Mouse (Mus musculus): ENCODE measurements around the gene Kif7. TPM values are rescaled to one million over a fixed set of nuclear protein-coding genes. Genes with fewer than 3 reads are reported as not detected.
A peak's percentile ranks its signal among the peaks of the same experiment; 100 is the strongest.

Kif7 gene
- polyA plus RNA-seq, 1 experiment from 2014 or later: 2.4 TPM

- H3K27ac ChIP-seq (replicated peaks): no peak overlapping the region
- peak overlapping the region; percentile 94 for H3K4me2 ChIP-seq
- 23% methylated on average over 11 of the region's 11 CpGs for WGBS
- no peaks in the 10 kb centered on the region for H3K27me3 ChIP-seq (replicated peaks)
- peaks cover 11% of the 10 kb centered on the region for H3K4me1 ChIP-seq
- no peak for ATAC-seq (ENCODE audit: extremely low read depth, insufficient number of reproducible peaks, low FRiP score, low TSS enrichment)
- no peaks in the 10 kb centered on the region for H3K9me3 ChIP-seq
- peak overlapping the region; percentile 88 for H3K9ac ChIP-seq
- H3K4me3 ChIP-seq: peak overlapping the region; percentile 83
- H3K36me3 ChIP-seq: peaks cover 4% of the 10 kb centered on the region
Observed at GRCm38 (mm10) chr7:79742277-79742658, 26.7 kb upstream of the Kif7 start.

GRCm38 (mm10) chr7:79740279-79740678, 24.8 kb upstream of the Kif7 start:
- no peak overlapping the region for H3K4me2 ChIP-seq
- H3K27me3 ChIP-seq (replicated peaks): no peaks in the 10 kb centered on the region
- no peaks in the 10 kb centered on the region for H3K9me3 ChIP-seq
- H3K9ac ChIP-seq: no peak overlapping the region
- H3K27ac ChIP-seq (replicated peaks): no peak overlapping the region
- 73% methylated on average over 4 of the region's 4 CpGs for WGBS
- H3K36me3 ChIP-seq: peaks cover 13% of the 10 kb centered on the region
- H3K4me3 ChIP-seq: no peak overlapping the region
- peaks cover 11% of the 10 kb centered on the region for H3K4me1 ChIP-seq
- no peak for ATAC-seq (ENCODE audit: extremely low read depth, insufficient number of reproducible peaks, low FRiP score, low TSS enrichment)

GRCm38 (mm10) chr7:79738913-79739312, 23.4 kb upstream of the Kif7 start:
- H3K4me1 ChIP-seq: peaks cover 11% of the 10 kb centered on the region
- ATAC-seq (ENCODE audit: extremely low read depth, insufficient number of reproducible peaks, low FRiP score, low TSS enrichment): no peak
- H3K9me3 ChIP-seq: no peaks in the 10 kb centered on the region
- 90% methylated on average over 2 of the region's 2 CpGs for WGBS
- H3K36me3 ChIP-seq: peaks cover 13% of the 10 kb centered on the region
- H3K27ac ChIP-seq (replicated peaks): no peak overlapping the region
- no peak overlapping the region for H3K4me2 ChIP-seq
- H3K4me3 ChIP-seq: no peak overlapping the region
- no peaks in the 10 kb centered on the region for H3K27me3 ChIP-seq (replicated peaks)
- no peak overlapping the region for H3K9ac ChIP-seq

GRCm38 (mm10) chr7:79736511-79736910, 21.0 kb upstream of the Kif7 start:
- WGBS: 77% methylated on average over 14 of the region's 14 CpGs
- H3K4me2 ChIP-seq: no peak overlapping the region
- H3K27ac ChIP-seq (replicated peaks): no peak overlapping the region
- no peaks in the 10 kb centered on the region for H3K4me1 ChIP-seq
- no peaks in the 10 kb centered on the region for H3K9me3 ChIP-seq
- no peak for ATAC-seq (ENCODE audit: extremely low read depth, insufficient number of reproducible peaks, low FRiP score, low TSS enrichment)
- H3K4me3 ChIP-seq: no peak overlapping the region
- no peak overlapping the region for H3K9ac ChIP-seq
- peaks cover 12% of the 10 kb centered on the region for H3K27me3 ChIP-seq (replicated peaks)
- H3K36me3 ChIP-seq: peaks cover 13% of the 10 kb centered on the region

- Histone ChIP-seq H3K36me3 (peaks cover 13% of the 10 kb centered on the region), H3K9ac (no peak overlapping the region), H3K4me3 (no peak overlapping the region), H3K27me3 (replicated peaks) (peaks cover 26% of the 10 kb centered on the region), H3K4me2 (no peak overlapping the region), H3K27ac (replicated peaks) (no peak overlapping the region), H3K9me3 (no peaks in the 10 kb centered on the region), H3K4me1 (no peaks in the 10 kb centered on the region)
- no peak for ATAC-seq (ENCODE audit: extremely low read depth, insufficient number of reproducible peaks, low FRiP score, low TSS enrichment)
- 75% methylated on average over 8 of the region's 8 CpGs for WGBS
Observed at GRCm38 (mm10) chr7:79734563-79734962, 19.0 kb upstream of the Kif7 start.

GRCm38 (mm10) chr7:79732622-79733021, 17.1 kb upstream of the Kif7 start, which contains the start of gene Plin1:
Gene Plin1 (minus strand): TSS chr7:79732903.
- Histone ChIP-seq H3K27me3 (replicated peaks) (peaks cover 33% of the 10 kb centered on the region), H3K4me3 (no peak within 1 kb of the TSS), H3K4me1 (no peaks in the 10 kb centered on the region), H3K36me3 (peaks cover 13% of the 10 kb centered on the region), H3K9ac (no peak within 1 kb of the TSS), H3K4me2 (no peak within 1 kb of the TSS), H3K9me3 (no peaks in the 10 kb centered on the region), H3K27ac (replicated peaks) (no peak within 1 kb of the TSS)
- ATAC-seq (ENCODE audit: extremely low read depth, insufficient number of reproducible peaks, low FRiP score, low TSS enrichment): no peak
- 52% methylated on average over 4 of the region's 4 CpGs for WGBS

GRCm38 (mm10) chr7:79731438-79731837, 15.9 kb upstream of the Kif7 start:
- H3K4me3 ChIP-seq: no peak overlapping the region
- no peaks in the 10 kb centered on the region for H3K9me3 ChIP-seq
- peaks cover 33% of the 10 kb centered on the region for H3K27me3 ChIP-seq (replicated peaks)
- no peak overlapping the region for H3K27ac ChIP-seq (replicated peaks)
- no peak overlapping the region for H3K9ac ChIP-seq
- no peaks in the 10 kb centered on the region for H3K4me1 ChIP-seq
- peaks cover 1% of the 10 kb centered on the region; the same call in 1 of the 2 replicates for H3K36me3 ChIP-seq
- no peak overlapping the region for H3K4me2 ChIP-seq
- 74% methylated on average over 13 of the region's 13 CpGs for WGBS
- no peak for ATAC-seq (ENCODE audit: extremely low read depth, insufficient number of reproducible peaks, low FRiP score, low TSS enrichment)

GRCm38 (mm10) chr7:79729743-79730370, 14.3 kb upstream of the Kif7 start:
- Histone ChIP-seq H3K4me3 (no peak overlapping the region), H3K4me1 (no peaks in the 10 kb centered on the region), H3K9ac (no peak overlapping the region), H3K27ac (replicated peaks) (no peak overlapping the region), H3K9me3 (no peaks in the 10 kb centered on the region), H3K4me2 (no peak overlapping the region), H3K27me3 (replicated peaks) (peaks cover 40% of the 10 kb centered on the region), H3K36me3 (no peaks in the 10 kb centered on the region)
- 58% methylated on average over 11 of the region's 11 CpGs for WGBS
- ATAC-seq (ENCODE audit: extremely low read depth, insufficient number of reproducible peaks, low FRiP score, low TSS enrichment): no peak

- ATAC-seq (ENCODE audit: extremely low read depth, insufficient number of reproducible peaks, low FRiP score, low TSS enrichment): no peak
Observed at GRCm38 (mm10) chr7:79729169-79729568, 13.6 kb upstream of the Kif7 start.

GRCm38 (mm10) chr7:79728219-79728618, 12.7 kb upstream of the Kif7 start:
- no peak overlapping the region for H3K4me2 ChIP-seq
- no peaks in the 10 kb centered on the region for H3K36me3 ChIP-seq
- H3K9me3 ChIP-seq: no peaks in the 10 kb centered on the region
- H3K4me1 ChIP-seq: no peaks in the 10 kb centered on the region
- H3K27ac ChIP-seq (replicated peaks): no peak overlapping the region
- H3K9ac ChIP-seq: no peak overlapping the region
- ATAC-seq (ENCODE audit: extremely low read depth, insufficient number of reproducible peaks, low FRiP score, low TSS enrichment): no peak
- 28% methylated on average over 6 of the region's 6 CpGs for WGBS
- H3K4me3 ChIP-seq: no peak overlapping the region
- H3K27me3 ChIP-seq (replicated peaks): peaks cover 50% of the 10 kb centered on the region

More at GRCm38 (mm10) chr7:79729169-79729568, 13.6 kb upstream of the Kif7 start:
- no peak overlapping the region for H3K4me3 ChIP-seq
- H3K9me3 ChIP-seq: no peaks in the 10 kb centered on the region
- no peak overlapping the region for H3K27ac ChIP-seq (replicated peaks)
- WGBS: 7% methylated on average over 8 of the region's 8 CpGs
- no peaks in the 10 kb centered on the region for H3K36me3 ChIP-seq
- no peak overlapping the region for H3K9ac ChIP-seq
- H3K4me2 ChIP-seq: no peak overlapping the region
- no peaks in the 10 kb centered on the region for H3K4me1 ChIP-seq
- H3K27me3 ChIP-seq (replicated peaks): peaks cover 43% of the 10 kb centered on the region

- Histone ChIP-seq H3K4me2 (no peak overlapping the region), H3K27ac (replicated peaks) (no peak overlapping the region), H3K36me3 (no peaks in the 10 kb centered on the region), H3K4me3 (no peak overlapping the region), H3K4me1 (peaks cover 2% of the 10 kb centered on the region; the same call in 1 of the 2 replicates), H3K27me3 (replicated peaks) (peaks cover 55% of the 10 kb centered on the region), H3K9ac (no peak overlapping the region), H3K9me3 (no peaks in the 10 kb centered on the region)
- 0 out of 2 replicates have a peak, but pooled peaks have one; percentile 16 for ATAC-seq (ENCODE audit: extremely low read depth, insufficient number of reproducible peaks, low FRiP score, low TSS enrichment)
- 15% methylated on average over 2 of the region's 2 CpGs for WGBS
Observed at GRCm38 (mm10) chr7:79727091-79727490, 11.6 kb upstream of the Kif7 start.

- peak overlapping the region; percentile 88 for H3K4me2 ChIP-seq
- no peaks in the 10 kb centered on the region for H3K36me3 ChIP-seq
- peak overlapping the region; percentile 68 for H3K4me3 ChIP-seq
- WGBS: under 1% methylated on average over 48 of the region's 48 CpGs
- H3K27me3 ChIP-seq (replicated peaks): peaks cover 49% of the 10 kb centered on the region
- peaks cover 12% of the 10 kb centered on the region for H3K4me1 ChIP-seq
- peak overlapping the region; percentile 82 for H3K9ac ChIP-seq
- H3K9me3 ChIP-seq: no peaks in the 10 kb centered on the region
- peak overlapping the region; percentile 37; the same call in 1 of the 2 replicates for H3K27ac ChIP-seq (replicated peaks)
- ATAC-seq (ENCODE audit: extremely low read depth, insufficient number of reproducible peaks, low FRiP score, low TSS enrichment): peak; percentile 66
Observed at GRCm38 (mm10) chr7:79721386-79721977, 6.0 kb upstream of the Kif7 start.
